In genomic region chr17:13732685-13733084, GRCm38 (mm10) we compare ENCODE assay signal across 14 mouse cellular contexts. TPM values are rescaled to one million over a fixed set of nuclear protein-coding genes. Genes with fewer than 3 reads are reported as not detected.
DNase-seq lines count a peak whose midpoint lies in the region; ATAC-seq and TF ChIP-seq lines count a peak whose summit lies in the region.
"Had no signal": no experiment of that assay in that cellular context is flagged by ENCODE, and none has a peak within 500 bp of the region (broad histone marks: within the 10 kb centered on the region; RNA-seq: fewer than 3 reads in every experiment).

No protein-coding gene starts in this region.

- no peak for TF ChIP-seq EP300 in stomach, postnatal 0 days (optimal IDR thresholded peaks at IDR 0.05)

- no peak for TF ChIP-seq CTCF in lung, embryonic 14.5 days (IDR thresholded peaks at IDR 0.05; ENCODE audit: low read depth)
- TF ChIP-seq CTCF in stomach, postnatal 0 days (IDR thresholded peaks at IDR 0.05; ENCODE audit: low read depth), result peak; percentile 16; the same call in 1 of the 2 replicates

- H3K27ac ChIP-seq in lung, embryonic 14.5 days (ENCODE audit: low read depth), result peak overlapping the region; percentile 43; the same call in 1 of the 2 replicates
- H3K27ac ChIP-seq in stomach, postnatal 0 days (replicated peaks), result peak overlapping the region; percentile 64

- no peak for ATAC-seq in lung, embryonic 14.5 days (ENCODE audit: insufficient read depth)
- peak; percentile 80 for ATAC-seq in stomach, postnatal 0 days (ENCODE audit: low FRiP score, low TSS enrichment)

- DNase-seq in lung, embryonic 14.5 days, result peak; percentile 49
- DNase-seq in lung, postnatal 10 days, result no peak
- DNase-seq in NIH3T3 (ENCODE audit: low read depth), result peak; percentile 24
- peak; percentile 58 to 62 for DNase-seq in heart, postnatal 10 days
- DNase-seq in stomach, postnatal 0 days (ENCODE audit: low spot score), result peak; percentile 68
- DNase-seq in cerebellum, adult 9-11 months, result no peak
- no peak for DNase-seq in frontal cortex, postnatal 25 days (ENCODE audit: low spot score in 2 of 2)
- DNase-seq: cerebellum, postnatal 10 days; kidney, adult 2 months; right cerebral cortex, postnatal 14 days; thymus, postnatal 36 days had no signal

- no peak overlapping the region for H3K9ac ChIP-seq in lung, embryonic 14.5 days
- no peak overlapping the region for H3K9ac ChIP-seq in stomach, postnatal 0 days (ENCODE audit: low read length)

- intact Hi-C loops in heart, postnatal 10 days (cut with DNase I), result no loop called here

- no peaks in the 10 kb centered on the region for H3K27me3 ChIP-seq in lung, embryonic 14.5 days (ENCODE audit: insufficient read depth, low read length)
- no peaks in the 10 kb centered on the region for H3K27me3 ChIP-seq in stomach, postnatal 0 days (ENCODE audit: control insufficient read depth, insufficient read depth, low read length)

- peak overlapping the region; percentile 10; the same call in 1 of the 2 replicates for H3K4me2 ChIP-seq in lung, embryonic 14.5 days
- H3K4me2 ChIP-seq in stomach, postnatal 0 days (replicated peaks; ENCODE audit: low read depth), result no peak overlapping the region

- no peak overlapping the region for H3K4me3 ChIP-seq in lung, embryonic 14.5 days (ENCODE audit: low read depth, low read length)
- no peak overlapping the region for H3K4me3 ChIP-seq in stomach, postnatal 0 days (ENCODE audit: low read depth, low read length)

- no peaks in the 10 kb centered on the region for H3K9me3 ChIP-seq in lung, embryonic 14.5 days (ENCODE audit: low read depth, low read length)
- no peaks in the 10 kb centered on the region for H3K9me3 ChIP-seq in stomach, postnatal 0 days (ENCODE audit: control insufficient read depth, low read length)

- H3K4me1 ChIP-seq in lung, embryonic 14.5 days (ENCODE audit: insufficient read depth), result peaks cover 13% of the 10 kb centered on the region; the same call in 1 of the 2 replicates
- H3K4me1 ChIP-seq in stomach, postnatal 0 days (replicated peaks; ENCODE audit: control insufficient read depth, insufficient read depth), result 0 out of 2 replicates have a peak, but pooled peaks cover 3% of the 10 kb centered on the region

- 32% methylated on average over 8 of the region's 8 CpGs for WGBS in lung, embryonic 14.5 days
- WGBS in stomach, postnatal 0 days, result 31% methylated on average over 8 of the region's 8 CpGs

- H3K36me3 ChIP-seq in lung, embryonic 14.5 days (ENCODE audit: insufficient read depth), result no peaks in the 10 kb centered on the region
- H3K36me3 ChIP-seq in stomach, postnatal 0 days (ENCODE audit: control insufficient read depth, insufficient read depth, low read length), result no peaks in the 10 kb centered on the region
- H3K36me3 ChIP-seq: G1E had no signal

RNA-seq across cellular contexts. Expression of gene Afdn, which starts 27.7 kb away (rescaled TPM):
- polyA plus RNA-seq in lung, embryonic 14.5 days (2014; fragmentation: Nextera tagmentation; extraction: Ambion mirVana), result 138 TPM in 2 replicates
- total RNA-seq in heart, postnatal 10 days (2021), result 100 to 1,000 TPM; 112 to 150 TPM
- 116 and 118 TPM in 2 replicates for polyA plus RNA-seq in stomach, postnatal 0 days (2015; fragmentation: Nextera tagmentation; extraction: Ambion mirVana)

RNA-seq across cellular contexts. Expression of gene Tcte2, which starts 28.9 kb away (rescaled TPM):
- polyA plus RNA-seq in lung, embryonic 14.5 days (2014; fragmentation: Nextera tagmentation; extraction: Ambion mirVana), result 5.1 and 5.8 TPM in 2 replicates
- 1 to 10 TPM; 4.0 to 4.2 TPM for total RNA-seq in heart, postnatal 10 days (2021)
- polyA plus RNA-seq in stomach, postnatal 0 days (2015; fragmentation: Nextera tagmentation; extraction: Ambion mirVana), result 3.3 and 3.6 TPM in 2 replicates
- total RNA-seq: megakaryocyte, adult 5-6 weeks; monocyte, adult 5-6 weeks had no signal
- polyA plus RNA-seq: G1E had no signal

Comparison
In these comparisons a context has a peak if more than half of its experiments do, and no peak if none do; other contexts are left out.
1. DNase-seq: peak in lung, embryonic 14.5 days (single experiment), NIH3T3 (single experiment), heart, postnatal 10 days (2 of 2) and stomach, postnatal 0 days (single experiment); none in lung, postnatal 10 days (single experiment), cerebellum, adult 9-11 months (single experiment) and frontal cortex, postnatal 25 days (0 of 2).